Mouse (Mus musculus): ENCODE measurements around the gene Hcrtr2. TPM values are rescaled to one million over a fixed set of nuclear protein-coding genes. Genes with fewer than 3 reads are reported as not detected.

Hcrtr2 gene
- not detected in 2 replicates for polyA plus RNA-seq (2012)

- no peak within 1 kb of the TSS for H3K4me3 ChIP-seq (replicated peaks)
- H3K36me3 ChIP-seq (ENCODE audit: control insufficient read depth): no peaks in the 10 kb centered on the region
- TF ChIP-seq GATA1 (IDR thresholded peaks at IDR 0.05; ENCODE audit: low read length) (no peak), TAL1 (IDR thresholded peaks at IDR 0.05; ENCODE audit: low read length) (no peak)
- H3K27me3 ChIP-seq (ENCODE audit: control insufficient read depth): peaks cover 27% of the 10 kb centered on the region
- H3K9me3 ChIP-seq (ENCODE audit: control insufficient read depth, low read length): no peaks in the 10 kb centered on the region; the same call in 1 of the 2 replicates
- no peaks in the 10 kb centered on the region for H3K4me1 ChIP-seq (ENCODE audit: control insufficient read depth)
These were observed at the start of gene Hcrtr2 for GRCm38 (mm10) chr9:76323756-76324155. Gene Hcrtr2, minus strand, starts transcription at chr9:76323856.

- no peaks in the 10 kb centered on the region for H3K4me1 ChIP-seq (ENCODE audit: control insufficient read depth)
- no peak overlapping the region for H3K4me3 ChIP-seq (replicated peaks)
- TF ChIP-seq TAL1 (IDR thresholded peaks at IDR 0.05; ENCODE audit: low read length) (no peak), GATA1 (IDR thresholded peaks at IDR 0.05; ENCODE audit: low read length) (no peak)
- H3K36me3 ChIP-seq (ENCODE audit: control insufficient read depth): no peaks in the 10 kb centered on the region
- H3K27me3 ChIP-seq (ENCODE audit: control insufficient read depth): no peaks in the 10 kb centered on the region
- no peaks in the 10 kb centered on the region for H3K9me3 ChIP-seq (ENCODE audit: control insufficient read depth, low read length)
These were observed 41.2 kb upstream of the Hcrtr2 start for GRCm38 (mm10) chr9:76364874-76365273.

GRCm38 (mm10) chr9:76360374-76360773 lies 36.7 kb upstream of the Hcrtr2 start:
- Histone ChIP-seq H3K9me3 (ENCODE audit: control insufficient read depth, low read length) (no peaks in the 10 kb centered on the region), H3K4me3 (replicated peaks) (no peak overlapping the region), H3K4me1 (ENCODE audit: control insufficient read depth) (no peaks in the 10 kb centered on the region), H3K27me3 (ENCODE audit: control insufficient read depth) (no peaks in the 10 kb centered on the region), H3K36me3 (ENCODE audit: control insufficient read depth) (no peaks in the 10 kb centered on the region)
- TF ChIP-seq TAL1 (IDR thresholded peaks at IDR 0.05; ENCODE audit: low read length) (no peak), GATA1 (IDR thresholded peaks at IDR 0.05; ENCODE audit: low read length) (no peak)

- H3K27me3 ChIP-seq (ENCODE audit: control insufficient read depth): no peaks in the 10 kb centered on the region
- no peaks in the 10 kb centered on the region for H3K4me1 ChIP-seq (ENCODE audit: control insufficient read depth)
- H3K9me3 ChIP-seq (ENCODE audit: control insufficient read depth, low read length): no peaks in the 10 kb centered on the region; the same call in 1 of the 2 replicates
- H3K36me3 ChIP-seq (ENCODE audit: control insufficient read depth): no peaks in the 10 kb centered on the region
- no peak for TF ChIP-seq TAL1 (IDR thresholded peaks at IDR 0.05; ENCODE audit: low read length)
- no peak for TF ChIP-seq GATA1 (IDR thresholded peaks at IDR 0.05; ENCODE audit: low read length)
- H3K4me3 ChIP-seq (replicated peaks): no peak overlapping the region
These were observed 28.7 kb upstream of the Hcrtr2 start for GRCm38 (mm10) chr9:76352346-76352745.

GRCm38 (mm10) chr9:76347298-76347697 lies 23.6 kb upstream of the Hcrtr2 start:
- Histone ChIP-seq H3K36me3 (ENCODE audit: control insufficient read depth) (no peaks in the 10 kb centered on the region), H3K4me3 (replicated peaks) (no peak overlapping the region), H3K4me1 (ENCODE audit: control insufficient read depth) (no peaks in the 10 kb centered on the region), H3K27me3 (ENCODE audit: control insufficient read depth) (no peaks in the 10 kb centered on the region), H3K9me3 (ENCODE audit: control insufficient read depth, low read length) (no peaks in the 10 kb centered on the region; the same call in 1 of the 2 replicates)
- TF ChIP-seq TAL1 (IDR thresholded peaks at IDR 0.05; ENCODE audit: low read length) (no peak), GATA1 (IDR thresholded peaks at IDR 0.05; ENCODE audit: low read length) (no peak)

- Histone ChIP-seq H3K9me3 (ENCODE audit: control insufficient read depth, low read length) (no peaks in the 10 kb centered on the region), H3K4me3 (replicated peaks) (no peak overlapping the region), H3K36me3 (ENCODE audit: control insufficient read depth) (no peaks in the 10 kb centered on the region), H3K27me3 (ENCODE audit: control insufficient read depth) (no peaks in the 10 kb centered on the region), H3K4me1 (ENCODE audit: control insufficient read depth) (no peaks in the 10 kb centered on the region)
- no peak for TF ChIP-seq TAL1 (IDR thresholded peaks at IDR 0.05; ENCODE audit: low read length)
- no peak for TF ChIP-seq GATA1 (IDR thresholded peaks at IDR 0.05; ENCODE audit: low read length)
These were observed 7.4 kb upstream of the Hcrtr2 start for GRCm38 (mm10) chr9:76331081-76331480.

- H3K4me1 ChIP-seq (ENCODE audit: control insufficient read depth): no peaks in the 10 kb centered on the region
- H3K36me3 ChIP-seq (ENCODE audit: control insufficient read depth): no peaks in the 10 kb centered on the region
- H3K4me3 ChIP-seq (replicated peaks): no peak overlapping the region
- no peaks in the 10 kb centered on the region; the same call in 1 of the 2 replicates for H3K9me3 ChIP-seq (ENCODE audit: control insufficient read depth, low read length)
- TF ChIP-seq TAL1 (IDR thresholded peaks at IDR 0.05; ENCODE audit: low read length) (no peak), GATA1 (IDR thresholded peaks at IDR 0.05; ENCODE audit: low read length) (no peak)
- peaks cover 27% of the 10 kb centered on the region for H3K27me3 ChIP-seq (ENCODE audit: control insufficient read depth)
These were observed 412 bp downstream of the Hcrtr2 start for GRCm38 (mm10) chr9:76323186-76323701.

GRCm38 (mm10) chr9:76322122-76323052 lies 1.3 kb downstream of the Hcrtr2 start:
- peaks cover 27% of the 10 kb centered on the region for H3K27me3 ChIP-seq (ENCODE audit: control insufficient read depth)
- no peaks in the 10 kb centered on the region; the same call in 1 of the 2 replicates for H3K9me3 ChIP-seq (ENCODE audit: control insufficient read depth, low read length)
- H3K4me1 ChIP-seq (ENCODE audit: control insufficient read depth): no peaks in the 10 kb centered on the region
- H3K4me3 ChIP-seq (replicated peaks): no peak overlapping the region
- H3K36me3 ChIP-seq (ENCODE audit: control insufficient read depth): no peaks in the 10 kb centered on the region
- TF ChIP-seq TAL1 (IDR thresholded peaks at IDR 0.05; ENCODE audit: low read length) (no peak), GATA1 (IDR thresholded peaks at IDR 0.05; ENCODE audit: low read length) (no peak)

GRCm38 (mm10) chr9:76321589-76321988 lies 2.1 kb downstream of the Hcrtr2 start:
- no peaks in the 10 kb centered on the region; the same call in 1 of the 2 replicates for H3K9me3 ChIP-seq (ENCODE audit: control insufficient read depth, low read length)
- no peak overlapping the region for H3K4me3 ChIP-seq (replicated peaks)
- no peaks in the 10 kb centered on the region for H3K4me1 ChIP-seq (ENCODE audit: control insufficient read depth)
- TF ChIP-seq TAL1 (IDR thresholded peaks at IDR 0.05; ENCODE audit: low read length): no peak
- no peak for TF ChIP-seq GATA1 (IDR thresholded peaks at IDR 0.05; ENCODE audit: low read length)
- H3K27me3 ChIP-seq (ENCODE audit: control insufficient read depth): peaks cover 27% of the 10 kb centered on the region
- no peaks in the 10 kb centered on the region for H3K36me3 ChIP-seq (ENCODE audit: control insufficient read depth)

Data from erythroblast, embryonic 14.5 days (primary cell).